Mouse (Mus musculus): ENCODE measurements around the gene Fndc7. TPM values are rescaled to one million over a fixed set of nuclear protein-coding genes. Genes with fewer than 3 reads are reported as not detected.

Fndc7 gene
- polyA plus RNA-seq, 1 experiment from 2014 or later, result 0.07 TPM

DNA sequence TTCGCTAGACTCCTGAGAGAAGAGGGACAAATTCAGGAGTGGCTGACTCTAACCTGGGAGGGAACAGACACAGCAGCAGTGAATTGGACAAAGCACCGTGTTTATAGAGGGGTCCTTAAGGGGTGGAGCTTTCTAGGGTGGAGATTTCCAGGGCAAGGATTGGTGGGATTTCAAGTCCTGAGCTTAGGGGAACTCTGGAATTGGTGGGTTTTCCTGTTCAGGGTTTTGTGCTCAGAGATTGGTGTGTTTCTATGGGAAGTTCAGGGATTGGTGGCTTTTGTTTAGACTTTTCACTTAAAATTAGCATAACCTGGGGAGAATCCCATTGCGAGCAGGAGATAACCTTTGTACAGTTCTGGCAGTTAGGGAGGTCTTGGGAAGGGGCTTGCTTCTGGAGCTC lies 28.2 kb upstream of the Fndc7 start:
- Histone ChIP-seq H3K36me3 (ENCODE audit: control insufficient read depth, insufficient read depth, low read length) (no peaks in the 10 kb centered on the region), H3K4me1 (ENCODE audit: control insufficient read depth, insufficient read depth, low read length) (no peaks in the 10 kb centered on the region), H3K27me3 (ENCODE audit: control insufficient read depth, insufficient read depth, low read length) (no peaks in the 10 kb centered on the region), H3K9ac (replicated peaks; ENCODE audit: low read depth, low read length) (no peak overlapping the region), H3K27ac (ENCODE audit: low read depth, low read length) (no peak overlapping the region), H3K9me3 (ENCODE audit: control insufficient read depth, low read length) (no peaks in the 10 kb centered on the region), H3K4me3 (ENCODE audit: low read depth, low read length) (no peak overlapping the region), H3K4me2 (ENCODE audit: low read depth, low read length) (no peak overlapping the region)
- no peak for ATAC-seq (ENCODE audit: low read depth)
- WGBS, result 62% methylated on average over 3 of the region's 3 CpGs

DNA sequence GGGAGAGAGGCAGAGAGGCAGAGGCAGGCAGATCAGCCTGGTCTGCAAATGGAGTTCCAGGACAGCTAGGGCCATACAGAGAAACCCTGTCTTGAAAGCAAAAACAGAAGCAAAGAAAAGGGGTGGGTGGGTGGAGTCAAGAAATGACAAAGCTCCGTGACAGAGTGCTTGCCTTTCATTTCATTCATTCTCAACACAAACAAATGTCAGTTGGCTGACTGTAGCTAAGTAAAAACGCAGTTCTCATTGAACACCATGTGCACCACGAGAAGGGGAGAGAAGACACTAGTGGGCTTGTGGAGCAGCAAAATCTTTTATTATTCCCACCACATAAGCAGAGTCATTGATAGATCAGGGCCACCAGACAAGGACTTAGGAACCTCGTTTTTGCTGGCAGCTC lies 27.0 kb upstream of the Fndc7 start:
- Histone ChIP-seq H3K4me3 (ENCODE audit: low read depth, low read length) (no peak overlapping the region), H3K4me2 (ENCODE audit: low read depth, low read length) (no peak overlapping the region), H3K9me3 (ENCODE audit: control insufficient read depth, low read length) (no peaks in the 10 kb centered on the region), H3K9ac (replicated peaks; ENCODE audit: low read depth, low read length) (no peak overlapping the region), H3K36me3 (ENCODE audit: control insufficient read depth, insufficient read depth, low read length) (no peaks in the 10 kb centered on the region), H3K27me3 (ENCODE audit: control insufficient read depth, insufficient read depth, low read length) (no peaks in the 10 kb centered on the region), H3K4me1 (ENCODE audit: control insufficient read depth, insufficient read depth, low read length) (no peaks in the 10 kb centered on the region), H3K27ac (ENCODE audit: low read depth, low read length) (no peak overlapping the region)
- no peak for ATAC-seq (ENCODE audit: low read depth)
- WGBS, result 39% methylated on average over 4 of the region's 4 CpGs

DNA sequence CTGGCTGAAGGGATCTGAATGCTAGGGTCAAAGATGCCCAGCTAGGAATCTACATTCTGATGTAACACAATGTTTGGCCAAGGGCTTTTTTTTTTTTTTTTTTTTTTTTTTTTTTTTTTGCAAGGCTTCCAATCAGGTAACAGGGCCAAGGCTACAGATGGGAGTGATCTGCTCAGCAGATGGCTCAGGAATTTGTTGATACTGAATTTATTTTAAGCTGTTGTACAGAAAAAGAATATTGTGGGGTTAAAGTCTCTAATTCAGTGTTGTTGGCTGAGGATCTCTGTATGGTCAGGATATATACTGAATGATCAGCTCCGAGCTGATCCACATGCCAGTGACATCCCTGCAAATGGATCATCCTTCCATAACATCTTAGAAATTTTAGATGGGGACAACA lies 26.2 kb upstream of the Fndc7 start:
- Histone ChIP-seq H3K4me2 (ENCODE audit: low read depth, low read length) (no peak overlapping the region), H3K4me1 (ENCODE audit: control insufficient read depth, insufficient read depth, low read length) (no peaks in the 10 kb centered on the region), H3K4me3 (ENCODE audit: low read depth, low read length) (no peak overlapping the region), H3K36me3 (ENCODE audit: control insufficient read depth, insufficient read depth, low read length) (no peaks in the 10 kb centered on the region), H3K27me3 (ENCODE audit: control insufficient read depth, insufficient read depth, low read length) (no peaks in the 10 kb centered on the region), H3K9me3 (ENCODE audit: control insufficient read depth, low read length) (no peaks in the 10 kb centered on the region), H3K9ac (replicated peaks; ENCODE audit: low read depth, low read length) (no peak overlapping the region), H3K27ac (ENCODE audit: low read depth, low read length) (no peak overlapping the region)
- 89% methylated on average over 1 of the region's 1 CpGs for WGBS
- ATAC-seq (ENCODE audit: low read depth), result no peak

DNA sequence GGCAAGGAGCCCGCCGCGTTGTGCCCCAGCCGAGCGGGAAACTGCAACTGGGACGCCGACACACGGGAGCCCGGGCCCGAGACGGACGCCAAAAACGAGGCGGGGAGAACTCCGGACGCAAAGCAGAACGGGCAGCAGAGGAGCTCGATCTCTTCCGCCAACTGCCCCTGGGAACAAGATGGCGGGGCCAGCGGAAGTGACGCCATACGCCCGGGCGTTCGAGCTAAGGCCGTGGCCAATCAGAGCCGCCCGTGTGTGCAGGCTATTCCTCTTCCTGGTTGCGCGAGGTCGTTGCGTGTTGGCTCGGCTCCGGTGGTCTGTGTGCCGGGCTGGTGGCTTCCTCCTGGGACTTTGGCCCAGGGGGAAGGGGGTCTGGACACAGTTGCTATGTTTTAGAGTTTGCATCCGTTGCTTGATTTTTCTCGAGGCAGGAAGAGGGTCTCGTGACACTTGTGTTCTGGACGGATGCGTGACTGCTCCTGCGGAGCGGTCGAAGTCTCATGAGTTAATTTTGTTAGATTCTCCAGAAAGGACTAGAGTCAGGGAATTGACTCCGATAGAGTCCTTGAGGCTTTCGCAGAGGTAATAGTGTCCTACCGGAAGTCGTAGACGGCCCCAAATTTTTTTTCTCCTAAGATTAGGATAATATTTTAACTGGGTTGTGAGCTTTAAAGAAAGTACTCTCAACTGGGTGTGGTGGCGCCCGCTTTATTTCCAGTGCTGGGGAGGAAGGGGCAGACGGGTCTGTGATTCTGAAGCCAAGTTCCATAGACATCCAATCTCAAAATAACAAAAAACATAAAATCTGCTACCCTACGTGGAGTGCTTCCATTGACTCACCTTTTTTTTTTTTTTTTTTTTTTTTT lies 22.0 kb upstream of the Fndc7 start, which contains the start of gene Prpf38b:
Prpf38b (minus strand) TSS at position 180 of the 866 bp plus-strand sequence.
- WGBS, result 2% methylated on average over 53 of the region's 53 CpGs
- Histone ChIP-seq H3K9ac (replicated peaks; ENCODE audit: low read depth, low read length) (peak within 1 kb of the TSS; percentile 84), H3K4me1 (ENCODE audit: control insufficient read depth, insufficient read depth, low read length) (peaks cover 20% of the 10 kb centered on the region), H3K27me3 (ENCODE audit: control insufficient read depth, insufficient read depth, low read length) (no peaks in the 10 kb centered on the region), H3K9me3 (ENCODE audit: control insufficient read depth, low read length) (no peaks in the 10 kb centered on the region), H3K36me3 (ENCODE audit: control insufficient read depth, insufficient read depth, low read length) (peaks cover 6% of the 10 kb centered on the region), H3K4me2 (ENCODE audit: low read depth, low read length) (peak within 1 kb of the TSS; percentile 99), H3K27ac (ENCODE audit: low read depth, low read length) (peak within 1 kb of the TSS; percentile 95), H3K4me3 (ENCODE audit: low read depth, low read length) (peak within 1 kb of the TSS; percentile 89)
- ATAC-seq (ENCODE audit: low read depth), result peak; percentile 99

DNA sequence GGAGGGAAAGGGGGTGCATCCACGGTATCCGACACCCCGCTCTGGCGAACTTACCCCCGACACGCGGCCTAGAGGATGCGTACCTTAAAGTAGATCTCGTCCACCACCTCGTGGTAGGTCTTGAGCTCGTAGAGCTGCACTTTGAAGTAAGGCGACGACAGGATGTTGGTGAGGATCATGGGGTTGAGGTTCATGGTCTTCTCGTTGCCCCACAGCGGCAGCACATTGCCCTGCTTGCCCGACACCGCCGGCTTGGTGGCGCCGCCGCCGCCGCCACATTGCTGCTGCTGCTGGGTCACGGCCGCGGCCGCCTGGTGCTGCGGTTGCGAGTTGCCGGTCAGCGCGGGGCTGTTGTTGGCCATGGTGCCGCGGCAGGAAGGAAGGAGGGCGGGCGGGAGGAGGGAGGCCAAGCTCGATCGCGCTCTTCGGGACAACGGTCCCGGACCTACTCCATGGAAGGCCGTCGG lies 21.3 kb upstream of the Fndc7 start:
- Histone ChIP-seq H3K4me2 (ENCODE audit: low read depth, low read length) (peak overlapping the region; percentile 99), H3K27ac (ENCODE audit: low read depth, low read length) (peak overlapping the region; percentile 95), H3K4me3 (ENCODE audit: low read depth, low read length) (peak overlapping the region; percentile 89), H3K4me1 (ENCODE audit: control insufficient read depth, insufficient read depth, low read length) (peaks cover 20% of the 10 kb centered on the region), H3K9me3 (ENCODE audit: control insufficient read depth, low read length) (no peaks in the 10 kb centered on the region), H3K27me3 (ENCODE audit: control insufficient read depth, insufficient read depth, low read length) (no peaks in the 10 kb centered on the region), H3K9ac (replicated peaks; ENCODE audit: low read depth, low read length) (peak overlapping the region; percentile 84), H3K36me3 (ENCODE audit: control insufficient read depth, insufficient read depth, low read length) (peaks cover 12% of the 10 kb centered on the region)
- peak; percentile 85 for ATAC-seq (ENCODE audit: low read depth)
- WGBS, result under 1% methylated on average over 37 of the region's 44 CpGs

DNA sequence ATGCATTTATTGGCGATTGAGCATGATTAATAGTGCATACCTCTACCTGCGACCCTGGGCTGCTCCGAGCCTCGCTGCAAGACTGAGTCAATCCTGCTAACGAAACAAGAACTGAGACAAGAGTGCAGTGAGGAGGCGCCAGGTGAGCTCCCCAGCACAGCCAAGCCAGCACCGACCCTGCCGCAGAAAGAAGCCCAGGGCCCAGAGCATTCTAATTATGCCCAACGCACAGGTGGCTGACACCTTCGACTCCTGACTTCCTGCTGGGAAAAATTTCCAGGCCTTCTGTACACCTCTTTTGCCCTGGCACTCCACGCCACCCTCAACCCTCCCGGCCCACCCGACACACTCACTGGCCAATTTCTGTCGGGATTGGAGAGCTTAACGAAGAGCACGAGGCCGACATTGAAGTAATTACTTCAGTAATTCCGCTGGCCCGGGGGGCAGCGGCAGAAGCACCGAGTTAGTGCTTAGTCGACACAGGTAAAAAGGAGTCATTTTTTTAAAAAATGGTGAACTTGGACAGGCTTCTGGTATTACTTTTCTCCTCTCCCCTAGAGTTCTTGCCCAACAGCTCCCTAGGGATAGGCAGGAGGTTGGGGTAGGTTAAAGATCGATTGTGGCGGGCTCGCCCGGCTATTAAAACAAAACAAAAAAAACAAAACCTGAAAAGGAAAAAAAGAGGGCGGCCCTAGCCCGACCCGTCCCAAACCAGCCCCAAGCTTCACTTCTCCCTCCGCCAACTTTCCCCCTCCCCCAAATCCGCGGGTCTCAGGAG lies 20.7 kb upstream of the Fndc7 start:
- under 1% methylated on average over 32 of the region's 32 CpGs for WGBS
- no peaks in the 10 kb centered on the region for H3K9me3 ChIP-seq (ENCODE audit: control insufficient read depth, low read length)
- ATAC-seq (ENCODE audit: low read depth), result no peak
- peak overlapping the region; percentile 84 for H3K9ac ChIP-seq (replicated peaks; ENCODE audit: low read depth, low read length)
- peak overlapping the region; percentile 89 for H3K4me3 ChIP-seq (ENCODE audit: low read depth, low read length)
- H3K4me1 ChIP-seq (ENCODE audit: control insufficient read depth, insufficient read depth, low read length), result peaks cover 20% of the 10 kb centered on the region
- H3K4me2 ChIP-seq (ENCODE audit: low read depth, low read length), result peak overlapping the region; percentile 99
- H3K27me3 ChIP-seq (ENCODE audit: control insufficient read depth, insufficient read depth, low read length), result no peaks in the 10 kb centered on the region
- peak overlapping the region; percentile 95 for H3K27ac ChIP-seq (ENCODE audit: low read depth, low read length)
- peaks cover 18% of the 10 kb centered on the region for H3K36me3 ChIP-seq (ENCODE audit: control insufficient read depth, insufficient read depth, low read length)

DNA sequence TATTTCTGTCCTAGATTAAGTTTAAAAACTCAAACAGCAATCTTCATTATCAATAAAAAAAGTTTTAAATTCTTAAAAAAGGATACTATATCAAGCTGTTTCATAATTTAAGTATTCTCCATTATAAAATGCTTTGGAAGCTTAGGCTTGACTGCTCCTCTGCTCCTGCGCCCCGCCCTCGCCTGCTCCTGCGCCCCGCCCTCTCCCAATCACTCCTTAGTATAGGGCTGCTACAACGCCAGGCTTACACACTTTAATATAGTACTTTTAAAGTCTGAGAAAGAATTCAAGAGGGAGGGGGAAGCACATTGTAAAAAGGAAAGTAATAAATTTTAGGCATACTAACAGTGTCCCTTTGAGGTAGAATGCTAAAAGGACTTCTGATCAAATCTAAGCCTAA lies 13.1 kb upstream of the Fndc7 start:
- 95% methylated on average over 6 of the region's 6 CpGs for WGBS
- Histone ChIP-seq H3K9ac (replicated peaks; ENCODE audit: low read depth, low read length) (no peak overlapping the region), H3K4me2 (ENCODE audit: low read depth, low read length) (no peak overlapping the region), H3K27ac (ENCODE audit: low read depth, low read length) (no peak overlapping the region), H3K4me1 (ENCODE audit: control insufficient read depth, insufficient read depth, low read length) (no peaks in the 10 kb centered on the region), H3K27me3 (ENCODE audit: control insufficient read depth, insufficient read depth, low read length) (no peaks in the 10 kb centered on the region), H3K36me3 (ENCODE audit: control insufficient read depth, insufficient read depth, low read length) (peaks cover 50% of the 10 kb centered on the region), H3K4me3 (ENCODE audit: low read depth, low read length) (no peak overlapping the region), H3K9me3 (ENCODE audit: control insufficient read depth, low read length) (no peaks in the 10 kb centered on the region)
- no peak for ATAC-seq (ENCODE audit: low read depth)

DNA sequence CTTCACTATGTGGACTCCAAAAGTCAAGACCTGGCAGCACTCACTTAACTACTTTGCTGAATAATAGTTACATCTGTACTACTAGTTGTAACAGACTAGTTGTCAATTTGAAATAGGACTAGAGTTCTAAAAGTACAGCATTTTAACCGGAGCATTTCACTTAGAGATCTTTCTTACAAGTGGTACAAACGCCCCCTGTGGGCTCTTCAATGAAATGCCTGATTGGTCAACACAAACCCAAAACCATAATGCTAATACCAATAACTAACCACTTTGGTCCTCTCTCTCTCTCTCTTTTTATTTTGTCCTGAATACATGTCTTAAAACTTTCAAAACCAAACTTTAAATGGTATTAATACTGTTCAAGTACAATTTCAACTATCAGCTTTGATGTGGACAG lies 12.2 kb upstream of the Fndc7 start:
- H3K9me3 ChIP-seq (ENCODE audit: control insufficient read depth, low read length), result no peaks in the 10 kb centered on the region
- H3K36me3 ChIP-seq (ENCODE audit: control insufficient read depth, insufficient read depth, low read length), result peaks cover 47% of the 10 kb centered on the region
- WGBS, result 57% methylated on average over 2 of the region's 2 CpGs
- no peaks in the 10 kb centered on the region for H3K4me1 ChIP-seq (ENCODE audit: control insufficient read depth, insufficient read depth, low read length)
- H3K27me3 ChIP-seq (ENCODE audit: control insufficient read depth, insufficient read depth, low read length), result no peaks in the 10 kb centered on the region
- no peak overlapping the region for H3K4me2 ChIP-seq (ENCODE audit: low read depth, low read length)
- no peak overlapping the region for H3K4me3 ChIP-seq (ENCODE audit: low read depth, low read length)
- no peak overlapping the region for H3K9ac ChIP-seq (replicated peaks; ENCODE audit: low read depth, low read length)
- ATAC-seq (ENCODE audit: low read depth), result no peak
- no peak overlapping the region for H3K27ac ChIP-seq (ENCODE audit: low read depth, low read length)

DNA sequence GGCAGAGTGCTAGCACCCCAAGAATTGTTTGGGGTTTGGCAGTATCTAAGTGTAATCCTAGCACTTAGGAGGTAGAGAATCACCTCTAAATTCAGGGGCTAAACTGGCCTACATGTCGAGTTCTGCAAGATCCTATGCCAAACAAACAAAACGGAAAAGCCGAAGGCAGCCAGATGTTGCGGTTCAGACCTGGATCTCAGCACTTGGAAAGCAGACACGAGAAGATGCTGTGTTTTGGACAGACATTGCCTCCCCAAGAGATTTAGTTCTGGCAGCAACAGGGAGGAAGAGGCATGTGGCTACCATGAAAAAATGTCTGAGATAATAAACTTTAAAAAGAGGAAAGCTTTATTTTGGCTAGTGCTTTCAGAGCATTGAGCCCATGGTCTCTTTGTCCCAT lies 10.9 kb upstream of the Fndc7 start:
- H3K27ac ChIP-seq (ENCODE audit: low read depth, low read length), result no peak overlapping the region
- H3K4me1 ChIP-seq (ENCODE audit: control insufficient read depth, insufficient read depth, low read length), result no peaks in the 10 kb centered on the region
- peaks cover 34% of the 10 kb centered on the region for H3K36me3 ChIP-seq (ENCODE audit: control insufficient read depth, insufficient read depth, low read length)
- 81% methylated on average over 5 of the region's 5 CpGs for WGBS
- no peak overlapping the region for H3K4me2 ChIP-seq (ENCODE audit: low read depth, low read length)
- H3K4me3 ChIP-seq (ENCODE audit: low read depth, low read length), result no peak overlapping the region
- no peak overlapping the region for H3K9ac ChIP-seq (replicated peaks; ENCODE audit: low read depth, low read length)
- no peaks in the 10 kb centered on the region for H3K9me3 ChIP-seq (ENCODE audit: control insufficient read depth, low read length)
- ATAC-seq (ENCODE audit: low read depth), result no peak
- no peaks in the 10 kb centered on the region for H3K27me3 ChIP-seq (ENCODE audit: control insufficient read depth, insufficient read depth, low read length)

All from neural tube, embryonic 14.5 days (tissue).